Mouse (Mus musculus) heart, embryonic 16.5 days (tissue): ENCODE measurements around the gene Nudt8. TPM values are rescaled to one million over a fixed set of nuclear protein-coding genes. Genes with fewer than 3 reads are reported as not detected.
"Not testable (repeated sequence)": the region's sequence is repeated elsewhere in the genome, so short reads cannot be mapped to it uniquely, and the experiment has no call there.

Experiments used
- ATAC-seq: fragments of 200-750 bp; cut with Nextera tagmentation; replicated peaks from 2 replicates; pipeline ENCODE4 v1.8.0; 2017; ENCODE audit warnings: moderate number of reproducible peaks; ENCODE audit not compliant: insufficient read depth, low FRiP score; ENCODE audit errors: extremely low read depth
- H3K27ac ChIP-seq: fragments of 300-500 bp; sonication (generic); 2 replicates; pipeline ENCODE4 v1.5.1; 2014; ENCODE audit warnings: mild to moderate bottlenecking, low read length, control low read depth, moderate library complexity
- H3K27me3 ChIP-seq: fragments of 300-500 bp; sonication (generic); 2 replicates; pipeline ENCODE4 v1.6.1; 2014; ENCODE audit warnings: low read length, mixed read lengths; ENCODE audit not compliant: control insufficient read depth, insufficient read depth
- H3K36me3 ChIP-seq: fragments of 300-500 bp; sonication (generic); 2 replicates; pipeline ENCODE4 v1.6.1; 2014; ENCODE audit not compliant: control insufficient read depth, insufficient read depth
- H3K4me1 ChIP-seq: fragments of 300-500 bp; sonication (generic); 2 replicates; pipeline ENCODE4 v1.6.1; 2014; ENCODE audit warnings: low read length, mixed read lengths; ENCODE audit not compliant: control insufficient read depth, insufficient read depth
- H3K4me2 ChIP-seq: fragments of 300-500 bp; sonication (generic); 2 replicates; pipeline ENCODE4 v1.6.1; 2014; ENCODE audit warnings: low read depth, mild to moderate bottlenecking, control low read depth, low read length
- H3K4me3 ChIP-seq: fragments of 300-500 bp; sonication (generic); 2 replicates; pipeline ENCODE4 v1.5.1; 2014; ENCODE audit warnings: mild to moderate bottlenecking, control low read depth, low read length
- H3K9ac ChIP-seq: fragments of 300-500 bp; sonication (generic); 2 replicates; pipeline ENCODE4 v1.6.1; 2014; ENCODE audit warnings: low read length, control low read depth
- H3K9me3 ChIP-seq: fragments of 300-500 bp; sonication (generic); replicated peaks from 2 replicates; pipeline ENCODE4 v1.6.1; 2016; ENCODE audit warnings: low read length; ENCODE audit not compliant: control insufficient read depth
- WGBS: fragments of 180-500 bp; shearing (Covaris S2); extraction: QIAGEN DNeasy Blood & Tissue Kit; methylation state at CpG from one replicate; pipeline ENCODE4 v1.1.7; 2014; 5-methylcytosine and 5-hydroxymethylcytosine counted together
- polyA plus RNA-seq: library from polyadenylated mRNA; unstranded; fragments of >200 nt; fragmentation: Nextera tagmentation; extraction: Ambion mirVana; gene quantifications from 2 replicates; pipeline ENCODE4 v1.2.1, GENCODE M21; 2015

The Nudt8 gene
- polyA plus RNA-seq, 1 experiment from 2014 or later, result 67.8 TPM

GRCm38 (mm10) chr19:4046866-4047254, 46.5 kb downstream of the Nudt8 start:
- H3K9ac ChIP-seq, result no peak overlapping the region
- no peak overlapping the region for H3K4me2 ChIP-seq
- H3K36me3 ChIP-seq, result no peaks in the 10 kb centered on the region
- no peaks in the 10 kb centered on the region for H3K9me3 ChIP-seq
- no peak overlapping the region for H3K27ac ChIP-seq
- peaks cover 2% of the 10 kb centered on the region; the same call in 1 of the 2 replicates for H3K4me1 ChIP-seq
- H3K4me3 ChIP-seq, result no peak overlapping the region
- no peaks in the 10 kb centered on the region for H3K27me3 ChIP-seq
- no peak for ATAC-seq
- 80% methylated on average over 8 of the region's 8 CpGs for WGBS

GRCm38 (mm10) chr19:4047859-4048258, 47.5 kb downstream of the Nudt8 start:
- H3K36me3 ChIP-seq, result no peaks in the 10 kb centered on the region
- peaks cover 2% of the 10 kb centered on the region; the same call in 1 of the 2 replicates for H3K4me1 ChIP-seq
- H3K27me3 ChIP-seq, result no peaks in the 10 kb centered on the region
- H3K4me2 ChIP-seq, result no peak overlapping the region
- ATAC-seq, result no peak
- no peak overlapping the region for H3K4me3 ChIP-seq
- no peaks in the 10 kb centered on the region for H3K9me3 ChIP-seq
- no peak overlapping the region for H3K27ac ChIP-seq
- WGBS, result 17% methylated on average over 4 of the region's 4 CpGs
- H3K9ac ChIP-seq, result no peak overlapping the region

- H3K4me1 ChIP-seq, H3K27ac ChIP-seq, ATAC-seq, H3K27me3 ChIP-seq, H3K9me3 ChIP-seq, H3K4me3 ChIP-seq, H3K9ac ChIP-seq, H3K36me3 ChIP-seq, H3K4me2 ChIP-seq: not testable (repeated sequence)
- 83% methylated on average over 5 of the region's 5 CpGs for WGBS
Measured at GRCm38 (mm10) chr19:4049069-4049468, 48.7 kb downstream of the Nudt8 start.

- peaks cover 7% of the 10 kb centered on the region for H3K4me1 ChIP-seq
- H3K27ac ChIP-seq, result no peak overlapping the region
- H3K9me3 ChIP-seq, result no peaks in the 10 kb centered on the region
- H3K27me3 ChIP-seq, result no peaks in the 10 kb centered on the region
- no peaks in the 10 kb centered on the region for H3K36me3 ChIP-seq
- 94% methylated on average over 5 of the region's 5 CpGs for WGBS
- no peak for ATAC-seq
- H3K4me2 ChIP-seq, result no peak overlapping the region
- no peak overlapping the region for H3K4me3 ChIP-seq
- H3K9ac ChIP-seq, result no peak overlapping the region
Measured at GRCm38 (mm10) chr19:4051016-4051415, 50.6 kb downstream of the Nudt8 start.

Other genes starting within 250 kb of the Nudt8 start
- 18.9 and 20.4 TPM in 2 replicates for gene Kmt5b, start 233.2 kb upstream of the Nudt8 start, polyA plus RNA-seq
- 24.1 and 30.6 TPM in 2 replicates for gene Chka, start 148.8 kb upstream of the Nudt8 start, polyA plus RNA-seq
- 31.0 and 32.3 TPM in 2 replicates for gene Tcirg1, start 93.4 kb upstream of the Nudt8 start, polyA plus RNA-seq
- gene Ndufs8, start 87.8 kb upstream of the Nudt8 start, polyA plus RNA-seq, result 466 and 487 TPM in 2 replicates
- gene Aldh3b1, start 70.8 kb upstream of the Nudt8 start, polyA plus RNA-seq, result 2.6 and 3.7 TPM in 2 replicates
- 19.8 TPM in 2 replicates for gene Unc93b1, start 65.4 kb upstream of the Nudt8 start, polyA plus RNA-seq
- not detected in 2 replicates for gene Aldh3b3, start 41.9 kb upstream of the Nudt8 start, polyA plus RNA-seq
- gene Aldh3b2, start 28.3 kb upstream of the Nudt8 start, polyA plus RNA-seq, result 0.21 and 0.47 TPM in 2 replicates
- 13.0 and 13.3 TPM in 2 replicates for gene Acy3, start 14.0 kb upstream of the Nudt8 start, polyA plus RNA-seq
- not detected in 2 replicates for gene Tbx10, start 7.8 kb upstream of the Nudt8 start, polyA plus RNA-seq
- gene Gm49405, start within 50 bp of the Nudt8 start, polyA plus RNA-seq, result 6.2 TPM in 2 replicates
- gene Doc2g, start 2.7 kb downstream of the Nudt8 start, polyA plus RNA-seq, result 84.9 and 90.6 TPM in 2 replicates
- gene Ndufv1, start 12.2 kb downstream of the Nudt8 start, polyA plus RNA-seq, result 618 and 661 TPM in 2 replicates
- gene Gstp1, start 37.4 kb downstream of the Nudt8 start, polyA plus RNA-seq, result 378 and 420 TPM in 2 replicates
- gene Gstp2, start 45.4 kb downstream of the Nudt8 start, polyA plus RNA-seq, result 8.0 and 18.4 TPM in 2 replicates
- gene Gstp3, start 59.0 kb downstream of the Nudt8 start, polyA plus RNA-seq, result 0.51 and 0.80 TPM in 2 replicates
- gene Cabp2, start 81.0 kb downstream of the Nudt8 start, polyA plus RNA-seq, result not detected in 2 replicates
- gene Cdk2ap2, start 96.6 kb downstream of the Nudt8 start, polyA plus RNA-seq, result 86.0 and 86.2 TPM in 2 replicates
- gene Pitpnm1, start 99.4 kb downstream of the Nudt8 start, polyA plus RNA-seq, result 27.7 and 29.4 TPM in 2 replicates
- gene Aip, start 125.3 kb downstream of the Nudt8 start, polyA plus RNA-seq, result 87.5 and 88.6 TPM in 2 replicates
- not detected in 2 replicates for gene Gpr152, start 139.2 kb downstream of the Nudt8 start, polyA plus RNA-seq
- gene Cabp4, start 143.5 kb downstream of the Nudt8 start, polyA plus RNA-seq, result 0.11 TPM in 1 of 2 replicates, not detected in the other
- 133 and 134 TPM in 2 replicates for gene Coro1b, start 148.0 kb downstream of the Nudt8 start, polyA plus RNA-seq
- 25.3 and 71.1 TPM in 2 replicates for gene Ptprcap, start 153.0 kb downstream of the Nudt8 start, polyA plus RNA-seq
- gene Rps6kb2, start 162.8 kb downstream of the Nudt8 start, polyA plus RNA-seq, result 47.4 and 48.7 TPM in 2 replicates
- 15.9 and 17.5 TPM in 2 replicates for gene Carns1, start 174.9 kb downstream of the Nudt8 start, polyA plus RNA-seq
- 10.8 and 26.5 TPM in 2 replicates for gene Tbc1d10c, start 190.7 kb downstream of the Nudt8 start, polyA plus RNA-seq
- gene Ppp1ca, start 191.5 kb downstream of the Nudt8 start, polyA plus RNA-seq, result 813 and 866 TPM in 2 replicates
- gene Rad9a, start 201.1 kb downstream of the Nudt8 start, polyA plus RNA-seq, result 19.9 and 21.1 TPM in 2 replicates
- 1.5 and 1.7 TPM in 2 replicates for gene Clcf1, start 213.7 kb downstream of the Nudt8 start, polyA plus RNA-seq
- gene AC109138.7, start 213.8 kb downstream of the Nudt8 start, polyA plus RNA-seq, result not detected in 2 replicates
- 22.6 and 24.9 TPM in 2 replicates for gene Pold4, start 231.3 kb downstream of the Nudt8 start, polyA plus RNA-seq